Mouse (Mus musculus) CD4-positive helper T cell, adult 2 months (primary cell): Measurements from ENCODE around the gene Gm11084.
"Not testable (repeated sequence)": the region's sequence is repeated elsewhere in the genome, so short reads cannot be mapped to it uniquely, and the experiment has no call there.

Experiments used
- DNase-seq: peaks from one replicate; pipeline ENCODE4 v3.0.0-alpha.2; 2012; ENCODE audit warnings: low read depth, missing footprints, low spot score

Gene Gm11084

DNA sequence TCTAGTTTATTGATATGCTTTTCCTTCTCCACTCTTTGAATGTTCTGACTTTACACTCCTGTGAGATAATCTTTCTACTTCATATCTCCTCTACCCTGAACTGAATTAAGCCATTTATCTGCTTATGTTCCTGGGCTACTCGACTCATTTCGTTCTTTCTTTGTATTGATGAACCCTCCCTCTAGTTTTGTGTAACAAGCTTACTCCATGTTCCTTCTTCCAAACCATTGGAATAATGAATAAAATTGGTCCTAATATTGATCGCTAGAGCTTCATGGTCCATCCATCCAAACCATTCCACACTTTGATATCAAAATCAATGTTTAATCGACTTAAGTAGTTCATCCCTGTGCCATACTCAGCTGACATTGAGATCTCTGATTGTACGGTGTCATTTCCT lies at the start of gene Gm11084:
TSS of gene Gm11084 (minus strand) at position 101 of the 400 bp plus-strand sequence.
- no peak for DNase-seq

DNA sequence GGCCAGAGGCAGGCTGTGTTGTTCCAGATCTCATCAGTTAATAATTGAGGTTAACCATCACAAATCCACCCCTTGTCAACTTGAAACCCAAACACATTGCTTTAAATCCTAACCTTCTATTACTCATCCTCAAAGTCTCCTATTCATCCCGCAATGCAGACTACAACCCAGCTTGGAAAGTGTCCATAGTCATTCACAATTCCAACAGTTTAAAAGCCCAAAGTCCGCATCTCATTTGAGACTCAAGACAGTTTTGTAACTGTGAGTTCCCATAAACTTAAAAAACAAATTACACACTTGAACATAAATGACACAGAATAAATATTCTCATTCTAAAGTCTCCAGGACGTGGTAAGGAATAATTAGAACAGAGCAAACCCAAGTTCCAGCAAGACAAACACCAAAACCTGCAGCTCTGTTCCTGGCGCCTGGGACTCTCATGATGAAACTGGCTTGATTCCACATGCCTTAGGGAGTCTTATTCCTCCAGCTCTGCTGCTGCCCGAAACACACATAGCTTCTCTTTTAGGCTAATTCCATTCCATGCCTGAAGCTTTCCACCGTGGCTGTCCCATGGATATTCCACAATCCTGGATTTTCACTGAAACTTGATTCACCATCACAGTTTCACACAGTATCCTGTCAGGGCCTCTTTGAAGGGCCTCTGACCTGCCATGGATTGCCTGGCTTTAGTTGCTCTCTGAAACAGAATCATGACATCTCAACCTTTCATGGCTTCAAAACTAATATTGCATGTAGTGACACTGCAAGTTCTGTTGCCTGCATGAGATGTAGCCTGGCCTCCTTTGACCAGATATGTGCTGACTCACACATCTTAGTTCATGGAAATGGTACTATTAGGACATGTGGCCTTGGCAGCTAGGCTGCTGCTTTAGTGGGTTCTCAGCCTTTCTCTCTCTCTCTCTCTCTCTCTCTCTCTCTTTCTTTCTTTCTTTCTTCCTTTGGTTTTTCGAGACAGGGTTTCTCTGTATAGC lies 44.8 kb upstream of the Gm11084 start:
- DNase-seq = no peak

DNA sequence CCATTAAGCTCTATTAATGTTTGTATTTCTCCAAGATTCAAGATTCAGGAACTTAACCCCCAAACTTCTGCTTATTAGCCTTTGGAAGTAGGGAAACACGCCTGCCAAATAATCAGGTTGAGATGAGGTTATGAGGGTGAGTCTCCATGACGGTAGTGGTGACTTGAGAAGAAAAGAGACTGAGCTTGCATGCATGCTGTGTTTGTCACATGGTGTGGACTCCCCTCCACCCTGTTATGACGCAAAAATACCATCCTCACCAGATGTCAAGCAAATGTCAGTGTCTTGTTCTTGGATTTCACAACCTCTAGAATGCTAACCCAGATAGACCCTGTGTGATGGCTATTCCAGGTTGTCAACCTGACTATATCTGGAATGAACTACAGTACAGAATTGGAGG lies 43.3 kb upstream of the Gm11084 start:
- DNase-seq = no peak

DNA sequence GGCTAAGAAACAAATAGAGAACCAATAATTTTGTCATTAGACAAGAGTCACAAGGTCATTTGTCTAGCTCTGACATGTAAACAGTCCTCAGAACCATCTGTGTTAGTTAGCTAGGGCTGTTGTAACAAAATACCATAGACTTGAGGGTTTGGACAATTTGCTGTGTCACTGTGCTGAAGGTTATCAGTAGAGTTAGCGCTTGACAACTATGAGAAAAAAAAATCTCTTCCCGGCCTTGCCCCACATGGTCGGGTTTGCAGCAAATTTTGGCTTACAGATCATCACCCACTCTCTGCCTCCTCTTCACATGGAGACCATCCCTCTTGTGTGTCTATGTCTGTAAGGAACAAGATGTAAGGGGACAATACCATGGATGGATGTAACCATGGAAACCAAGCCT lies 41.5 kb upstream of the Gm11084 start:
- no peak for DNase-seq

DNA sequence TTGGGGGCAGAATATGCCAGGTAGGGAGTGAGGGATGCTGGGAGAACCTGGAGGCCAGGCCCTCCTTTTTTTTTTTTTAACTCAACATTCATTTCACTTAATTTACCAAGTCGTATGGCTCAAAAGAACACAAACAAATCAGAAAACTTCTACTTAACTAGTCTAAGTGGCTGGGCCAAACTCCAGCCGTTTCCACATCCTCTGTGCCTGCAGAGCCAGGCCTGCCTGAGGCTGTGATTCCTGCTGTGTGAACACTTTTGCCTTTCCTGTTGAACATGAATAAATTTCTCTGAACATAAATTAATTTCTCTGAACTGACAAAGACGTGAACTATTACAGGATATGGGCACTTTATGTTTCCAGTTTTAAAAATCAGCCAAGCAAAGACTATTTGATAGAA lies 40.6 kb upstream of the Gm11084 start:
- no peak for DNase-seq

DNA sequence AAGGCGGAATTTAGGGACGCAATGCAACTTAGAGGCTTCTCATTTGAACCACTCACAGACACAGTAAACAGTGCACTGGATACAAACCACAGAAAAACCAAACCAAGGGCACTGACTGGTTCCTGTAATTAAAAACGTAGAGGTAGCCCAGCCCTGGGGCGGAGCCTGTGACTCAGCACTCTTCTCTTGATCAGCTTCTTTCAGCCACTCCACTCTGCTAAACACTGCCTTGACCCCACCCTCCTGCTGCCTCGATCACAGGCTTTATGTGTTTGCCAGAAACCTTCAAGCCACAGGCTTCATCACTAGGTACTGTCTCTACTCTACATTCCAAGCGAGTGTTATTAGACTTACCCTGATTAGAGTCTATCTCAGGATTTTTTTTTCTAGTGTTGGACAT lies 37.3 kb upstream of the Gm11084 start:
- no peak for DNase-seq

DNA sequence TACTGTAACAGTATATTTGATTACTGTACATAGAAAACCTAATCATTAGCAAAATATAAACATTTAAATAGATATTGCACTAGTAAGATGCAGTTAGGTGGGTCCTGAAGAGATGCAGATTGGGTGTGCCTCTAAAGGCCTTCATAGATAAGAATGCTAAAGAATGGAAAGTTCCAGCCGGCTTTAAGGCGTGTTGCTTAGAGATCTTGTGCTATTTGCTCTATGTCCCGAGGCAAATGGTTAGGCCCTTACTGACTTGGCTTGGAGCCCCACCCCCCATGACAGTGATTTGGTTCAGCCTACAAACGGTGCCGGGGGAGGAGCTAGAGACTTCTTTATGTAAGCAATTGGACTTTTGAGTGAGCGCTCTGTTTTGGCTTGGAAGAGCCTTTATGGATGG lies 34.5 kb upstream of the Gm11084 start:
- no peak for DNase-seq

DNA sequence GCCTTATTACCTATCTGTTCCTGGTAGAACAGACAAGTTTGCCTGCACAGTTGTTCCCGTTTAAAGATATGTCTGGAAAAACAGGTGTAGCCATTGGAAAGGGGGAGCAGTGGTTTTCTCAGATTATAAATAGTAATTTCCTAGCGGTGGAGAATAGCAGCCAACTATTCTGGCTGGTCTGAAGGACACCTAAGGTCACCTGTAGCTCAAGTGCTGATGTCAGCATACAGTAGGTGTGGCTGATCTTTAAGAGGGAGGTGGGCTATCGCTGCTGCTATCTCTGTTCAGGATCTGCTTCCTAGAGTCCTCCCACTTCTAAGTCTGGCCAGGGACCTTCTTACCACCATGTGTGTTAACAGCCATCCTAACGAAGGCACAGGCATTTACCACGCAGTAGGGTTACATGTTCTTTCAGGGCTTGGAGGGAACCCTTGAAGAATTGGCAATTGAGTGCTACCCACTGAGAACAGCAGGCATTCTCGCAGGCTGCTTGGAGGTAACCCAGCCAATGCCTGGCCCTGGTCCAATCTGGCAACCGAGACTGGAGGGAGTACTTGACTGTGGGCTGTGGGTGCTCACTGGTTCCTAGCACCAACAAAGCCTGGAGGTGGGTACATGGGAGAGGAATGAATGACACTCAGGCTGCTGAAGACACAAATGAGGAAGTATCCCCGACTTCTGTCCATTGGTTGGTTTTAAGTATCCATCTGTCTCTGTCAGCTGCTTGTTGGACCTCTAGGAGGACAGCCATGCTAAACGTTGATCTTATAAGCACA lies 33.0 kb upstream of the Gm11084 start:
- DNase-seq = no peak

DNA sequence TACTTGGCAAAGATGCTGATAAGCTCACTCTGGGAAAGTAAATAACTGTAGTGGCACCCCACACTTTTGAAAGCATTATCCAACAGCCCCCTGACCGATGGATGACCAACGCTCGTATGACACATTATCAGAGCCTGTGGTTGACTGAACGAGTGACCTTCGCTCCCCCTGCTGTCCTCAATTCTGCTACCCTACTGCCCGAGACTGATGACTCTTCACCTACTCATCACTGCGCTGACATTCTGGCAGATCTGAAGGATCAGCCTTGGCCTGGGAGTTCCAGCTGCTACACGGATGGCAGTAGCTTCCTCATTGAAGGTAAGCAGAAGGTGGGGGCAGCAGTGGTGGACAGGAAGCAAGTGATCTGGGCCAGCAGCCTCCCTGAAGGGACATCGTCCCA lies 27.5 kb upstream of the Gm11084 start:
- DNase-seq = not testable (repeated sequence)

DNA sequence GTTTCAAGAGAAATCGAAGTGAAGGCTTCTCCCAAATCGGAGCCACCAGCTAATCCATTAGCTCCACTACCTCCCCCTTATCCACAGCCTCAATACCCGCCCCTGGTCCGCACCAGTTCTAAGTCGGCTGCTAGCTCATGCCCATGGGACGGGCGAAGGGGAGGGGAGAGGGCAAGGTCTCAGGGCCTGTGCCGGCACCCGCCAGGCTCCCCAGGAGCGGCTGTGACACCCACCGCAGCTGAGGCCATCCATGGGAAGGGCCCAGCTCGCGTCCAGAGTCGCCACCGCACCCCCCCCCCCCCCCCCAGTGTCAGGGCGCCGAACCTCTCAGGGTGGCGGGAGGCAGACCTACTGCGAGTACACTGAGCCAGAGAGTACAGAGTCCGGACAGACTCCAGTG lies 26.1 kb upstream of the Gm11084 start:
- peak; percentile 23 for DNase-seq

DNA sequence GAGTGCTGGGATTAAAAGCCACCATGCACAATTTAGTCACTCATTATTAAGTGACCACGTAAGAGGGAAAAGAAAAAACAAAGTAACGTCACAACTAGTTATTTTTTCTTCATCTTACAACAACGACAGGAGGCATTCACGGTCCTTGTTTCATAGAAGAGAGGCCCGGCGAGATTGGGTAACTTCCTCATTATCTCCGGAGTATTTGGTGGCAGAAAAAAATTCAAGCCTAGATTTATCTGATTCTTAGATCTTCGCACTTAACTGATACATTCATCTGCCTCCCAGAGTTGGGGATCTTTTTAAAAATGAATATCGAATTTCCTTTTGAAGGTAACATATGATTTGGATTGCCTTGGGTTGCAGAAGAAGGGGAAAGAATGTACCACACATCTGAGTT lies 21.0 kb upstream of the Gm11084 start:
- DNase-seq = no peak

DNA sequence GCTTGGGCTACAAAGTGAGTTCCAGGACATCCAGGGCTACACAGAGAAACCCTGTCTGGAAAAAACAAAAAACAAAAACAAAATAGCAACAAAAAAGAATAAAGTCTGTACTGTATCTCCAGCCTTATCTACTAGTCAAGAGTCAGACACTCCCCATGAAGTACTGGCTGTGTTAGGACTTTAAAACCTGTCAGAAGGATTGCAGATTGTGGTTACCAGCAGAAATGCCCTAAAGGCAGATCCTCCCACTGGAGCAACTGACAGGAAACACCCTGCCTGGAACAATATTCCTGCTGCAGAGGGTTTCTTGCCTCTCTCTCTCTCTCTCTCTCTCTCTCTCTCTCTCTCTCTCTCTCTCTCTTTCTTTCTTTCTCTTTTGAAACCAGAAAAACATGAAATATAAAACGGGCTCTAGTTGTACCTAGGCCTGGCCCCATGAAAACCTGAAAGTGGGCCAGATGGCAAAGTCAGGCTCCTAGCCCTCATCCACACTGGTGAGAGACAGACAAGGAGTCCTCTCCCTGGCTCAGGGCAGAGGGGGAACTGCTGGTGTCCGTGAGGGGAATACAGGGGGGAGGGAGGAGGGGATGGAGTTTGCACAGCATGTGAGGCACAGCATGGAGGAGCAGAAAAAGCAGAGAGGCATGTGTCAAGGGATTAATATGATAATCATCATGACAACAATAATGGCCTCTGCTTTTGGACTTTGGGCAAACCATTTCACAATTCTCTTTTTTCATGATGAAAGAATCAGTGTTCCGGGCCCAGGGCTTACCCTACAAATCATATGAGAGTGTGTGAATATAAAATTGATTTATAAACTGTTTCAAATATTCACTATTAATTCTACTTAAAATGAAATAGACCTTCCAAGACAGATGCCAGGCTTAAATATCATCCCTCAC lies 19.3 kb upstream of the Gm11084 start:
- DNase-seq = no peak

DNA sequence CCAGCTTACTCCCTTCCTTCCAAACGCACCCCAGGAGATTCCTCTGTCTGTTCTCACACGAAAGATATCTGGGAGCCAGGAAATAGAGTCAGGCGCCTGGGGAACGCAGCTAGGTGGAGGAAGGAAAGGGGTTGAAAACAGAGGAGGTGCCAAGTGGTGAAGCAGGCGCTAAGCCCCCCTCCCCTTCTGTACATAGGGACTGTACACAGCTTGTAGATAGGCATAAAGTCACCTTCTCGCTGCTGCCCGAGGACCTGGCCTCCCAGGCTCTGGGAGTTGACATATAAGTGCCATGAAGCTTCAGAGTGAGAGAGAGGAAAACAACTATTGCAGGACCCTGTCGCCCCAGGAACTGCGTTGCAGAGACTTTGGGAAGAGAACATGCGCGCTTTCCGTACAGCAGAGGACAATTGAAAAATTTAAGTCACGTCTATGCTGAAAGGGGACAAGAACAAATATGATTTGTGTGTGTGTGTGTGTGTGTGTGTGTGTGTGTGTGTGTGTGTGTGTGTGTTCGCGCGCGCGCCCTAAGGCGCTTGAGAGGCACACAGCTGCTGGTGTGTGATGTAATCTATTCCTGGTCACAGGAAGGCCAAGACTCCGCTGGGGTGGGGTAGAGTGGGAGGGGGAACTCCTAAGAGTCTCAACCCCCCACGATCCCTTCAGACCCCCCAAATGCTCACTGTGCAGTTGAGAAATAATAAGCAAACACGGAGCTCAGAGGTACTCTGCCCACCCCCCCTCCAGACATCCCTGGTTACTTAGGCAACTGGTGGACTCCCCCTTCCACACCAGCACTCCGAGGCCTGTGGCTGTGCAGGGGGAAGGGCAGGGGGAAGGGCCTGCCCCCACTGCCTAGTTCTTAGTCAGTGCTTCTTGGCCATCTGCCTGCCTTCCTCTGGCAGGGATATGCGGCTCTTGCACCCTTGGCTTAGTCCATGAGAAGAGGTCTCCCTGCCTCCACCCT lies 17.5 kb upstream of the Gm11084 start:
- peak; percentile 42 for DNase-seq

DNA sequence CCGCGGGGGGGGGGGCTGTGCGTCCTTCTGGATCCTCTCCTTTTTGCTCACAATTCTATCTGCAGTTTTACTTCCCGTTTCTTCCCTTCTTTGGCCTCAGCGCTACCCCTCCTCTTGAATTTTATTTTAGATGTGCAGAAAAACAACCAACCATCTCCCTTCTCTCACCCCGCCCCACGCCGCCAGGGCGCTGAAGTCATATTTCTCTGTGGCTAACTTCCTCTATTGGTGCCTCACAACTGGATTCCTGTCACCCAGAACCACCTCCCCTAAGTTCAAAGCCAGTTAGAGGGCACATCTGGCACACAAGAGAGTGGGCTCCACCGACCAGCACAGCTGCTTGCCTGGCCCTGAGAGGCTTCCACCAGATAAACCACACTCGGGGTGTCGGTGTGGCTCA lies 16.5 kb upstream of the Gm11084 start:
- DNase-seq = peak; percentile 73

DNA sequence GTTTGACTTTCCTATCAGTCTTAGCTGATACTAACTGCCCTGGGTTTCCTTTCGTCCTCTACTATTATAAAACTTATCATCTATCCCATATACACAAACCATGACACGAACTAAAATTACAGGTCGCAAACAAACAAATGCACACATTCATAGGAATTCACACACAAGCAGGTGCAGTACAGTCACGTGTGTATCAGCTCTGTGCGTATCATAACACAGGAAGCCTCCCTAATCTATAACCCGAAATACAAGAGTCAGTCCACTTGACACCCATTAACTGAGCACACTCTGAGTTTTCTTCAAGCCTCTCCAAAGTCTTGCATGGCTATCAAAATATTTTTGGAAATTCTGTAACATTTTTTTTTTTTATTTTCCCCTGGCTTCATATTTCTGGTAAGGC lies 15.9 kb upstream of the Gm11084 start:
- no peak for DNase-seq

DNA sequence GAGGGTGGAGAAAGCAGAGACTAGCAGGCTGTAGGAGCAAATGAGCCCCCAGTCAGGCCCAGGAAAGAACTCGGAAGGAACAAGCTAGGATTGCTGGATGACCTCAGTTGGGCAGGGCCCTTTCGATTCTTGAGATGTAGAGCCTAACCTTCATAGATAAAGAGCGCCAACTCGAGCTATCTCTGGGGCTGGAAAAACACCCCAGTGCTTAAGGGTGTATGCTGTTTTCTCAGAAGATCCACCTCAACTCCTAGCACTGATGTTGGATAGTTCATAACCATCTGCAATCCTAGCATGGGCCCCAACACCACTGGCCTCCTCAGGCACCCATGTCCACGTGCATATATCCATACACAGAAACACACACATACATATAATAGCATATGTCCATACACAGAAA lies 15.5 kb upstream of the Gm11084 start:
- DNase-seq = no peak

DNA sequence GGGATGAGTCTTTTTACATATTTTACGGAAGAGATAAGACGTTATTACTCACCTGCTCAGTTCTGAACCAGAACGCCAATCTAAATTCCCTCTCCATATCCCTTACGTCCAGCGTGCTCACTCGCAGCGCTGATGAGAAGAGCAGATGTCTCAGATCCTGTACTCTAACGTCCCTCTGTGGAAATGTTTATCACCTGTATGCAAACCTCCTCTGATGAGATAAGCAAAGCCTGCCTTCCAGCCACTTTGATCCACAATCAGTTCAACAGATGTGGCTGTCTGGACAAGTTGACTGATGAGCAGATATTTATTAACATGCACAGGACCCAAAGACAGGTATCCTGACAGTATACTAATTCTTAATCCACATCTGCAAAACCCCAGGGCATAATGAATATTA lies 13.7 kb upstream of the Gm11084 start:
- no peak for DNase-seq

DNA sequence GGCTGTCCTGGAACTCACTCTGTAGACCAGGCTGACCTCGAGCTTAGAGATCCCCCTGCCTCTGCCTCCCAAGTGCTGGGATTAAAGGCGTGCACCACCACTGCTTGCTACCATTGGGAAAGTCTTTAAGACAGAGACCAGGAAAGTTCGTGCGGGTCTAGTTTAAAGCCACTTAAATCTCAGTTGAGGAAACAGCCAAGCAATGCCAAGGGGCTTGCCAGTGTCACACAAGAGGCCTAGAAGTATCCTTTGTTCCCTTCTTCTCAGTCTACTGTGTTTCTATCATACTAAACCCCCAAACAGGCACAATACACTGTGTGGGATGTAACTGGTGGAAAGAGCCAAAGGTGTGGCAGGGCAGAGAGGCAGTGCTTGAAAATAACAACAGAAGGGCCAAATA lies 11.1 kb upstream of the Gm11084 start:
- no peak for DNase-seq

DNA sequence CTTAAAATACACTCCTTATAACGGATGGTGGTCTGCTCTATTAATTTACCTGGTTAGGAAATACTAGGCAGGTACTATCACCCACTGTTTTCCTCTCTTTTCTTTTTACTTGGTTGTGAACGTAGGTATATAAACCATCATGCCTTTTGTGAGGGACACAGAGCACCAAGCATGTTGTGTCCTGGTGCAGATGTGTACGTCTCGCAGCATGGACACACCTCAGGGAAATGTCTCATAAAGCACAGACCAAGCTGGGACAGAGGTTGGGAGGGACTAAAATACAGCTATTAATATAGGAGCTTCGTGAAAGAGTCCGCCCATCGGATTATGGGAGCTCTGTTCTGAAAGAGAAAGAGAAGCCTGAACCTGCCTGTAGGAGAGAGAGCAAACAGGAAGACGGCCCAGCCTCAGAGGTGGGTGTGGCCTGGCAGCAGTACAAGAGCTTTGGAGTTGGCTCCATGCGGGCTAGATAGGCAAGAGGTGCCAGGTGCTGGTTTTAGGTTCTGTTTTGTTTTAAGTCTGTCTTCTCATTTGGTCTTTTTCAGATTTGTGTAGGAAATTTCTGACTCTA lies 10.4 kb upstream of the Gm11084 start:
- DNase-seq = peak; percentile 89
